Mouse (Mus musculus) intestine, postnatal 0 days (tissue): ENCODE data around the gene Actr1a. TPM values are rescaled to one million over a fixed set of nuclear protein-coding genes. Genes with fewer than 3 reads are reported as not detected.
A peak's percentile ranks its signal among the peaks of the same experiment; 100 is the strongest.

Experiments
- ATAC-seq: fragments of 200-750 bp; cut with Nextera tagmentation; 2 replicates; pipeline ENCODE4 v1.8.0; 2017; ENCODE audit warnings: mild to moderate bottlenecking, moderate TSS enrichment, moderate library complexity
- H3K27ac ChIP-seq: fragments of 300-500 bp; sonication (generic); 2 replicates; pipeline ENCODE4 v1.5.1; 2014; ENCODE audit warnings: mild to moderate bottlenecking, low read depth, low read length, moderate library complexity
- H3K27me3 ChIP-seq: fragments of 300-500 bp; sonication (generic); replicated peaks from 2 replicates; pipeline ENCODE4 v1.6.1; 2014; ENCODE audit warnings: low read length, mixed read lengths; ENCODE audit not compliant: control insufficient read depth, insufficient read depth
- H3K36me3 ChIP-seq: fragments of 300-500 bp; sonication (generic); 2 replicates; pipeline ENCODE4 v1.6.1; 2014; ENCODE audit warnings: mild to moderate bottlenecking, moderate library complexity; ENCODE audit not compliant: control insufficient read depth, insufficient read depth
- H3K4me1 ChIP-seq: fragments of 300-500 bp; sonication (generic); replicated peaks from 2 replicates; pipeline ENCODE4 v1.6.1; 2014; ENCODE audit warnings: antibody characterized with exemption, low read length, mixed read lengths; ENCODE audit not compliant: control insufficient read depth, insufficient read depth
- H3K4me2 ChIP-seq: fragments of 300-500 bp; sonication (generic); replicated peaks from 2 replicates; pipeline ENCODE4 v1.6.1; 2014; ENCODE audit warnings: low read depth, mild to moderate bottlenecking, moderate library complexity
- H3K4me3 ChIP-seq: fragments of 300-500 bp; sonication (generic); 2 replicates; pipeline ENCODE4 v1.5.1; 2014; ENCODE audit warnings: low read depth, low read length
- H3K9ac ChIP-seq: fragments of 300-500 bp; sonication (generic); 2 replicates; pipeline ENCODE4 v1.6.1; 2014; ENCODE audit warnings: mild to moderate bottlenecking, low read depth, low read length
- H3K9me3 ChIP-seq: fragments of 300-500 bp; sonication (generic); 2 replicates; pipeline ENCODE4 v1.6.1; 2016; ENCODE audit warnings: mixed run types; ENCODE audit not compliant: control insufficient read depth
- CTCF ChIP-seq: sonication (generic); IDR thresholded peaks from 2 replicates; pipeline ENCODE4 v1.5.1; 2016; ENCODE audit warnings: low read depth, mild to moderate bottlenecking, control low read depth, antibody characterized with exemption, moderate library complexity
- WGBS: fragments of 180-500 bp; shearing (Covaris S2); extraction: QIAGEN DNeasy Blood & Tissue Kit; methylation state at CpG from one replicate; pipeline ENCODE4 v1.1.7; 2014; 5-methylcytosine and 5-hydroxymethylcytosine counted together
- polyA plus RNA-seq: library from polyadenylated mRNA; unstranded; fragments of >200 nt; fragmentation: Nextera tagmentation; extraction: Ambion mirVana; gene quantifications from 2 replicates; pipeline ENCODE4 v1.2.1, GENCODE M21; 2015

The Actr1a gene
- polyA plus RNA-seq, 1 experiment from 2014 or later = 100 TPM

GRCm38 (mm10) chr19:46363294-46364009 lies 32.1 kb downstream of the Actr1a start:
- Histone ChIP-seq H3K4me2 (no peak overlapping the region), H3K36me3 (no peaks in the 10 kb centered on the region), H3K27me3 (no peaks in the 10 kb centered on the region), H3K27ac (no peak overlapping the region), H3K4me1 (no peaks in the 10 kb centered on the region), H3K9me3 (no peaks in the 10 kb centered on the region), H3K4me3 (no peak overlapping the region), H3K9ac (no peak overlapping the region)
- 82% methylated on average over 11 of the region's 11 CpGs for WGBS
- TF ChIP-seq CTCF = no peak
- no peak for ATAC-seq

DNA sequence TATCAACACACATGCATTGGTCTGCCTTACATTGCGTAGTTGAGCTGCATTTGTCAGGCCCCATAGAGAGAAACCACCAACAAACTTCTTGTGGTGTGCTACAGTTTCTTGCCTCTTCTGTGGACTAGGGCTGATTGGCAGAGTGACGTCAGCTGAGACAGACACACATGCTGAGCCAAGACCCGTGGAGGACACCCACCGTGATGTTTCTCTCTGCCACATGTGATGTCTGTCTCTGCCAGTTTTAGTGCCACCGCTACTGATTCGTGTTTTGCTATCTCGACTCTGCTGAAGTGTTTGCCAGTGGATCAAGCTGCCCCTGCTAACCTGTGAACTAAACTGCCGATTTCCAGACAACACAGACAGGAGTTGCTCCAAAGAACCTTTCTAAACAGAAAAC lies 33.4 kb downstream of the Actr1a start:
- no peak for ATAC-seq
- Histone ChIP-seq H3K27me3 (no peaks in the 10 kb centered on the region), H3K4me3 (no peak overlapping the region), H3K4me1 (no peaks in the 10 kb centered on the region), H3K36me3 (no peaks in the 10 kb centered on the region), H3K9ac (no peak overlapping the region), H3K27ac (no peak overlapping the region), H3K4me2 (no peak overlapping the region), H3K9me3 (no peaks in the 10 kb centered on the region)
- WGBS = 86% methylated on average over 8 of the region's 8 CpGs
- no peak for TF ChIP-seq CTCF

- H3K36me3 ChIP-seq = no peaks in the 10 kb centered on the region
- peak overlapping the region; percentile 89 for H3K4me2 ChIP-seq
- no peaks in the 10 kb centered on the region for H3K9me3 ChIP-seq
- peak overlapping the region; percentile 69 for H3K27ac ChIP-seq
- H3K9ac ChIP-seq = no peak overlapping the region; the same call in 1 of the 2 replicates
- no peaks in the 10 kb centered on the region for H3K27me3 ChIP-seq
- no peak overlapping the region for H3K4me3 ChIP-seq
- no peak for TF ChIP-seq CTCF
- no peaks in the 10 kb centered on the region for H3K4me1 ChIP-seq
- 51% methylated on average over 4 of the region's 4 CpGs for WGBS
- ATAC-seq = peak; percentile 61
Measured at GRCm38 (mm10) chr19:46358381-46358780, 37.2 kb downstream of the Actr1a start.

DNA sequence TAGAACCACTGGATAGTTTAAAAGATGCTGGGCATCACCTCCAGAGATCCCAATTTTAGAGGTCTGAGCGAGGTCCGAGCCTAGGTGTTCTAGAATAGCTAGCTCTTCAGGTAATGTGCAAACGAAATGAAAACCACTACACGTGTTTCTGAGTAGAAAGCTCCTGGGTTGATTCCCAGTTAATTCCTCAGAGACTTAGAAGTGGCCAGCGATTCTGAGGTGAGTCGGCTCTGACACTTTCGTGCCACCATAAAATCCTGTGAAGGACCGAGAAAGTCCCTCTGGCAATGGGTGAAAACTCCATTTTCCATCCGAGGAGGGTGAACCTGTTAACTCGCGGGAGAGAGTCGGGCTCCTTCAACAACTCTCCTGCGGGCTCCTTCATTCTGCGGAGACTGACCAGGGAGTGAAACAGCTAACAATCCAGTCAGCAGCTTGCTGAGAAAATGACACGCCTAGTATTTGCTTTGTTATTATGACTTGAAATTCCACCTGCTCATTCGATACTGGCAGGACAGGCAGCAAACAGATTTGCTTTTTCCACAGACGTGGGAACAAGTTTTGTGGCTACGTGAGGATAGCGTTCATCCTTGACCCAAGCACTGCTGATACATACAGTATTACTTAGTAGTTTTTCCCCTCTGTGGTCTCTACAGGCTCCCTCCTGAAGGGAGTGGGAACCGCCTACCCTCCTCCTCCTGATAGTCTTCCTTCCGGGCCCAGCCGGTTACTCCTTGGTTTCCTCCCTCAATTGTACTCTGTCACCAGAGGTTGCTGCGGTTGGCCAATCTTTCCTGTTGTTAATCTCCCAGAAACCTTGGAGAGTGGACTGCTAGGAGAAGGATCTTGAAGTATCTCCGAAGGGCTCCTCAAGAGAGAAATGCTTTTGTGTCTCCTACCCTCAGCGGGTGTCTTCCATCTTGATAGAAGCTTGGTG lies 37.9 kb downstream of the Actr1a start:
- H3K27me3 ChIP-seq = no peaks in the 10 kb centered on the region
- H3K9ac ChIP-seq = peak overlapping the region; percentile 12; the same call in 1 of the 2 replicates
- no peaks in the 10 kb centered on the region for H3K4me1 ChIP-seq
- peak overlapping the region; percentile 69 for H3K27ac ChIP-seq
- 10% methylated on average over 25 of the region's 25 CpGs for WGBS
- H3K4me3 ChIP-seq = peak overlapping the region; percentile 64
- peak; percentile 69 for ATAC-seq
- no peak for TF ChIP-seq CTCF
- H3K9me3 ChIP-seq = no peaks in the 10 kb centered on the region
- H3K36me3 ChIP-seq = no peaks in the 10 kb centered on the region
- peak overlapping the region; percentile 89 for H3K4me2 ChIP-seq

GRCm38 (mm10) chr19:46356701-46357138 lies 38.8 kb downstream of the Actr1a start:
- TF ChIP-seq CTCF = no peak
- H3K4me3 ChIP-seq = peak overlapping the region; percentile 64
- peak overlapping the region; percentile 89 for H3K4me2 ChIP-seq
- H3K4me1 ChIP-seq = no peaks in the 10 kb centered on the region
- peak; percentile 82 for ATAC-seq
- no peaks in the 10 kb centered on the region for H3K27me3 ChIP-seq
- no peaks in the 10 kb centered on the region for H3K36me3 ChIP-seq
- H3K27ac ChIP-seq = peak overlapping the region; percentile 69
- H3K9me3 ChIP-seq = no peaks in the 10 kb centered on the region
- under 1% methylated on average over 29 of the region's 29 CpGs for WGBS
- H3K9ac ChIP-seq = peak overlapping the region; percentile 26
